Mouse (Mus musculus): ENCODE measurements around the gene Npl.
"Not testable (repeated sequence)": the region's sequence is repeated elsewhere in the genome, so short reads cannot be mapped to it uniquely, and the experiment has no call there.

The Npl gene

DNA sequence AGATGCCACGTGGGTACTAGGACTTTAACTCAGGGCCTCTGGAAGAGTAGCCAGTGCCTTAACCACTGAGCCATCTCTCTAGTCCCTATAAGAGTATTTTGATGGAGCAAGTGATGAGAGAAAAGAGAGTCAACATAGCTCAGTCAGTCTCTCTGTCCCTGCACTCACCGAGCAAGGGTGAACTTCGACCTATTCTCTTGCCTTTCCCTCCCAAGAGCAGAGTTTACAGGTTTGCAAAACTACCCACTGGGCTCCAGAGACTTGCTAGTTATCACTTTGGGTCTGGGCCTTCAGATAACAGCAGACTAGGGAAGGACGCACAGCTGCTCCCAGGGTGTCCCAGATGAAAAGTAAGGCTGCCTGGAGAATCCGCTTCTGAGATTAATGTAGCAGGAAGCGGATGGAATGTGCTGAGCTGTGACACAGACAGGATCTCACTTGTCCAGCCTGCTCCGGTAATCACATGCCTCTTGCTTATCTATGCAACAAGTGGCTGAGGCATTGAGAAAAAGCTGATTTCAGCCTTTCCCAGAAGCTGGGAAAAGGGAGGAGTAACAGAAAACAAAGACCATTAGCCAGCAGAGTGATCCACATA lies 7.0 kb downstream of the Npl start:
- no peak for DNase-seq (ENCODE audit: low read depth)

DNA sequence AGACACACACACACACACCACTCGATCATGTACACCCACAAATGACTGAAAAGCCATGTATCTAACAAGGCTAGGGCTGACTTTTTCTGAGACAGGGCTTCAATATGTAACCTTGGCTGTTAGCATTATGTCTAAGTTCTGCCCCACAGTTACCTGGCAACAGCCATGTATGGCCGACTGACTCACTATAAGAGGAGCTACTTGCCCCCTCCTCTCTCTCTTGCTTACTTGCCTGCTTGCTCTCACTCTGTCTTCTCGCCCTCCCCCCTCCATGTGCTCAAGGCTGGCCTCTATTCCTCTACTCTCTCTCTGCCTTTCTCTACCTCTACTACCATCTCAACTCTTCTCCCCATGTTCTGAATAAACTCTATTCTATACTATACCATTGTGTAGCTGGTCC lies 9.1 kb downstream of the Npl start:
- no peak for DNase-seq (ENCODE audit: low read depth)

DNA sequence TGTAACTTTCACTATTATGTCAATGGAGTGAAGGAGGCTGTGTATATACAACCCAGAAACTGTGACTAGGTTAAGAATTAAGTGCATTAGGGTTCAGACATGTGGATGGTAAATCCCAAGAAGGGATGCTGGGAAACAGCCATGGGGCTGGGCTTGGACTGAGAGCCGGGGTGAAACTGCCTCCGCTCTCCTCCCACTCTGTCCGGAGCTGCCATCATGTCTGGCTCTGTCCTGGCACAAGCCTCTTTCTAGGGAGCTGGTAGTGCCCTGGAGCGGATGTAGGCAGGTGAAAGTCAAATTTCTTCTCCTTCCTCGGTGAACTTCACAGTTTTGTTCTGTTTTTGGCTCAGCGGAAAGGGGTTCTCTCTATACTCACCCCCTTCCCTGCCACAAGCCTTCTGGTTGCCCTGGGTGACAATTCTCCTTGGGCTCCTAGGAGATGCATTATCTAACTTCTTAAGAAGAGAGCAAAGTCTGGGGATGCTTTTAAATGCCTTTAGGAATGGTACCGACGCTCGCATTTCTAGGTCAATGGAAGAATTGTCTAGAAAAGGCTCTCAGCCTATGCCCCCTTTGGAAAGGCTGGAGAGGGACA lies 10.0 kb downstream of the Npl start:
- DNase-seq (ENCODE audit: low read depth), result no peak

DNA sequence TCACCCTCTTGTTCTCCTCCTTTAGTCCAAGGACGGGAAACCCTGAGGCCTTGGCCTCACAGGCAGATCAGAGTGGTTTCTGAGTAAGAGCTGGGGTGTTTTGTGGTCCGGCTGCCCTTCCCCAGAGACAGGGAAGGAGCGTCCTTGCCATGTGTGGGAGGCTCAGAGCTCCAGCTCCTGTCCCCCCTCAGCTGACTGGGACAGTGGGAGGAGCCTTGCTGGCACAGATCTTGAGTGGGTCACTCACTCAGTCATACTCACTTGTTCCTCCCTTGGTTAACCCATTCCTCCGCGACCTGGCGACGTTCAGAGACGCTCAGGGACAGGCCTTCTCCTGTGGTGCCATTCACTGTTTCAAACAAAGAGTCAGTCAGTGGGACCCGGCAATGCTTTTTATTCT lies 14.2 kb downstream of the Npl start:
- DNase-seq (ENCODE audit: low read depth), result no peak

DNA sequence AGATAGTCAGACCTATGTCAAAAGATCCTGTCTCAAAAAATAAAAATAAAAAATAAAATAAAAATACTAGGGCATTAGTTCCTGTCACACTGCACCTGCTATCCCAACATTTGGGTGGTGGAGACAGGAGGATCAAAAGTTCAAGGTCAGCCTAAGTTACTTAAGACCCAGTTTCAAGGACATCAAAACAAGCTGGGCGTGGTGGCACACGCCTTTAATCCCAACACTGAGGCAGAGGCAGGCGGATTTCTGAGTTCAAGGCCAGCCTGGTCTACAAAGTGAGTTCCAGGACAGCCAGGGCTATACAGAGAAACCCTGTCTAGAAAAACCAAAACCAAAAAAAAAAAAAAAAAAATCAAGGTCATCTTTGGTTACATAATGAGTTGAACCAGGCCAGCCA lies 16.9 kb downstream of the Npl start:
- DNase-seq (ENCODE audit: low read depth), result not testable (repeated sequence)

DNA sequence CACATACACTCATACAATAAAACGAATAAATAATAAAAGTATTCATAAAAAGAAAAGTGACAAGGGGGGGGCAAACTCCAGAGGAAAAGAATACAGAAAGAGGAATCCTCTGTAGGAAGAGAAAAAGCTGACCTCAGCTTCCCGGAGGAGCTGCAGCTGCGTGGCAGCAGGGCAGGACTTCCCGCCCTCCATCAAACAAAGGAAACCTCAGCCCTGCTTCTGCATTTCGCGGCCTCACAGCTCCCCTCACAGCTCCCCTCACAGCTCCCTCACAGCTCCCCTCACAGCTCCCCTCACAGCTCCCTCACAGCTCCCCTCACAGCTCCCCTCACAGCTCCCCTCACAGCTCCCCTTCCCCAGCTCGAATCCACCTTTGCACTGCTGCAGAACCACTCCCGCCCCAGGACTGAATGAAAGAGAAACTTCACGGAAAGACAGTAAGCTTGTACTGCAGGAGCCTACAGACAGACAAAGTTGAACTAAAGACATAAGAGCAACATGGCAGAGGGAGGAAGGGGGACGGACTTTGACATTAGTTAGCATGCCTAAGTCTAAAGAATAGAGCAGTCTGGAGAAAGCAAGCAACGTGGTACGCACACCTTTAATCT lies 17.5 kb downstream of the Npl start:
- DNase-seq (ENCODE audit: low read depth), result no peak

DNA sequence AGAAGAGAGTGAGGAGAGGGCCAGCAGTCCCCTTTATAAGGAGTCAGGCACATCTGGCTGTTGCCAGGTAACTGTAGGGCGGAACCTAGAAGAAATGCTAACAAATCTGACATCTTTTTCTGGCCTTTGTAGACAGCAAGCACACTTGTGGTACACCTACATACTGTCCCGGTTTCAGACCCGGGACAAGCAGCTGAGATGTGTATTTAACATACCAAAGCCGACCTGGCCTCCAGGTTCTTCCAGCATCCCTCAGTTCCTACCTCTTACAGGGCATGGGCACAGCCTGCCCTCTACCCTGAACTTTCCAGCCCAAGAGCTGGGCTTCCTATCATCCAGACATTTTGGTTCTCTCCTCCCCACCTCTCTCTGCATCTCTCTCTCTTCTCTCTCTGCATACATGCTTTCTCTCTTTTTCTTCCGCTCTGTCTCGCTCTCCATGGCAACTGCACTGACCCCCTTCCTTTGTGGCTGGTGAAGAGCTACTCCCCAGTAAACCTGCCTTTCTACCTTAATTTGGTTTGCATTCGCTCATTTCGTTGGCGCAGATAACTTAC lies 18.1 kb downstream of the Npl start:
- no peak for DNase-seq (ENCODE audit: low read depth)

DNA sequence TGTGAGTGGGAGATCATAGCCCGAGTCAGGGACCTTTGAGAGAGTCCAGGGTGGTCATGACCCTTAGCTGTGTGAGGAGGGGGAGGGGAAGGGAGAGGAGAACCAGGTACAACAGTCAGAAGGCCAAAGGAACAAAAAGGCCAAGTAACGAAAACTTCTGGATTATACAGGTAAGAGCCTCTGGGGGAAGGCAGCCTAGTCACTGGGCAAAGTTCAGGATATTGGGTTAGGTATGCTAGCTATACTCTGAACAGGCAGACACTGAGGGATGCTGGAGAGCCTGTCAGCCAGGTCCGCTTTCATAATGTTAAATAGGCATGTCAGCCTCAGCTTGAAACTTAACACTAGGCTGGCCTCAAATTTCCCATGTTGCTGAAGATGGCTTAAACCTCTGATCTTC lies 27.7 kb downstream of the Npl start:
- no peak for DNase-seq (ENCODE audit: low read depth)

DNA sequence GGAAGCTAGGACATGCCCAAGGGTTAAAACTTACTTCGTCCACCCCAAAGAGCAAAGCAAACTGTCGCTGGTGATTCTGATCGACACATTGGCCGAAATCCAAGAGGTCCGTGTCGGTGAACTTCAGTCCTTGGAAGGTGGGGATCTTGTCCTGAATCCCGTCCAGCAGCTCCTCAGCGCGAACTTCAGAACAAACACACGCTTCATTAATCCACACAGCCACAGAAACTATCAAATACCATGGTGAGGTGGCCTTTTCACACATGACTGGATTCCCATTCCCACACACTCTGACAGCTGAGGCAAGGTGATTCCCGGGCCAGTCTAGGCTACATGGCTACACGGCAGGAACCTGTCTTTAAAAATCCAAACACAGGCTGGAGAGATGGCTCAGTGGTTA lies 34.5 kb downstream of the Npl start:
- no peak for DNase-seq (ENCODE audit: low read depth)

DNA sequence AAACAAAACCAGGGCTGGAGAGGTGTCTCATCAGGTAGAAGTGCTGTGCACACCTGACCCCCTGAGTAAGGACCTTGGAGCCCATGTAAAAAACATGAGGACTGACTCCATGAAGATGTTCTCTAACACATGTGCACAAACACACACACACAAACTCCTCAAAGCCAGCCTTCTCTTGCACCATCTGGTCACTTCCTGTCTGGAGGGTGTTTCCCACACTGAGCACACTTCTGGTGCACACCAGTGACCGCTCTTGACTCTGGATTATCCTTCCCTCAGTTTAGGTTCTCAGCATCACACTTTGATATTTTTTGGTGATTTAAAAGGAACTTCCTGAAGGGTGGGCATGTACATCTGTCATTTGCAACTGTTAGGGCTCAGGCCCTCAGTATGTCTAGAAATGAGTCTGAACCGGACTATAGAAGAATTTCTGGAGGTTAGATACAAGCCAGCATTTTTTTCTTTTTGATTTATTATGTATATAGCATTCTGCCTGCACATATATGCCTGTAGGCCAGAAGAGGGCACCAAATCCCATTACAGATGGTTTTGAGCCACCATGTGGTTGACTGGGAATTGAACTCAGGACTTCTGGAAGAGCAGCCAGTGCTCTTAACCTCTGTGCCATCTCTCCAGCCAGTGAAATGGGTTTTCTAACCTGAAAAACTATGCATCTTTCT lies 39.4 kb downstream of the Npl start:
- no peak for DNase-seq (ENCODE audit: low read depth)

DNA sequence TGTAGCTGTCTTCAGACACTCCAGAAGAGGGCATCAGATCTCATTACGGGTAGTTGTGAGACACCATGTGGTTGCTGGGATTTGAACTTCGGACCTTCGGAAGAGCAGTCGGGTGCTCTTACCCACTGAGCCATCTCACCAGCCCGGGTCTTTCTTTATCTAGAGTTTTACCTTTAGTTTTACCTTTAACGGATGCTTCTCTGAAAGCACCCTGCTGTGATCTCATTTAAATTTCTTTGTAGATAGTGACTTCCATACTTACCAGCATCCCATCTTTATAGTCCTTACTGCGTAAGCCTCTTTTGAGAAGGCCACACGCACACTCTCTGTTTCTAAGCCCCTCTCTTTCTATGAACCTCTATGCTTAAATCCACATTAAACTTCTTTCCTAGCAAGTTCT lies 40.3 kb downstream of the Npl start:
- not testable (repeated sequence) for DNase-seq (ENCODE audit: low read depth)

DNA sequence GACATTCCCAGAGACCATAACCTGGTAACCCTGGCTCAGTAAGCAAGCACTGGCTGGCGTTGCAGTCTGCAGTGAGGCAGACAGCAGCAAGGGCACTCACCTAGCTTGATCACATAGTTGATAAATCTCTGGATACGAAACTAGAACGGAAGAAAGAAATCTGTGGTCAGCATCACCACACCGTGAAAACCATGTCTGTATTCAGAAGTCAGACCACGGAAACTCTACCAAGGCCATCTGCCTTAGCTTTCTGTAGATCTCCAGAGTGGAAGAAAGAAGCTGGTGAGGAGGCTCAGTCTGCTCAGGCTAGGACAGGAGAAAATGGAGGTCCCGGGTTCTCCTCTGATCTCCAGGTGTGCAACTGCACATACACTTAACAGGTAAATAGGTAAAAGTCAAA lies 40.8 kb downstream of the Npl start:
- DNase-seq (ENCODE audit: low read depth), result no peak

DNA sequence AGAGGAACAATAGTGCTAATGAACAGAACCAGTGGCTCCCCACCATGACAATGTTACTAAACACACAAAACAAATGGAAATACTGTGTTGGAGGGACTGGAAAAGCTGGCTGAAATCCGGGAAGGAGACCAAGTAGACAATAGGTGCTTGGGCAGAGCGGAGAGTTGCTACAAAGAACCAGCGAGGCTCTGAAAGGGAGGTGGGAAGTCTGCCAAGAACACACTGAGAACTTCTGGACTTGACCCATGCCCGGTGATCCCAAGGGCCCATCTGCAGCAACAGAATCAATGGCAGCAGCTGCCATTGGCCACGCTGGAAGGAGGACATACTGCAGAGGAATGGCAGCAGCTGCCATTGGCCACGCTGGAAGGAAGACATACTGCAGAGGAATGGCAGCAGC lies 43.6 kb downstream of the Npl start:
- DNase-seq (ENCODE audit: low read depth), result no peak

DNA sequence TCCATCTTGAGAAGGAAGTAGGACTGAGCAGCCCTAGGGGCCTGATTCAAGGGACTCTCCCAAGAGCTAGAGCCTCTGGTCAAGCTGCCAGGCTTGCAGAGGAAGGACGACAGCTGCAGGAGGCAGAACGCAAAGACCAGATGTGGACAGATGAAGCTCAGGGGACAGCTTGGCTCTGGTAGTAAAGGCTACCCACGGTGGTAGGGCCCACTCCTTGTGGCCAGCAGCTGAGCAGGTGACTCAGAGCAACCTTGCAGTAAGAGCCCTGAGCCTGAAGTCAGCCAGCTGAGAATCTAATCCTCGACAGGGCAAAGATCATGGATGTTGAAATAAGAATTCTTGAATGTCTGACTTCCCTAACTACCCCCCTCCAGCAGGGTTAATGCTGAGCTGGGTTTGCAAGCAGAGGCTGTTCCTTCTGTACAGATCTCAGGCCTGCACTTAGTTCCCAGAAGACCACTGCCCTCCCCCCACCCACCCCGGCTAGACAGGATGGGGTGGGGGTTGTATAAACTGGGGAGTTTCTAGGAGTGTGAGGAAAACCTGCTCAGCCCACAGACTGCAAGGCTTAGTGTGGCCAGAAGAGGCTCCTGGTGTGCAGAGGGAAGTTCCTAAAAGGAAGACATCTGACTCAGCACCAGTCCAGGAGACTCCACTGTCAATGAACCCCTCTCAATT lies 48.1 kb downstream of the Npl start:
- DNase-seq (ENCODE audit: low read depth), result no peak

DNA sequence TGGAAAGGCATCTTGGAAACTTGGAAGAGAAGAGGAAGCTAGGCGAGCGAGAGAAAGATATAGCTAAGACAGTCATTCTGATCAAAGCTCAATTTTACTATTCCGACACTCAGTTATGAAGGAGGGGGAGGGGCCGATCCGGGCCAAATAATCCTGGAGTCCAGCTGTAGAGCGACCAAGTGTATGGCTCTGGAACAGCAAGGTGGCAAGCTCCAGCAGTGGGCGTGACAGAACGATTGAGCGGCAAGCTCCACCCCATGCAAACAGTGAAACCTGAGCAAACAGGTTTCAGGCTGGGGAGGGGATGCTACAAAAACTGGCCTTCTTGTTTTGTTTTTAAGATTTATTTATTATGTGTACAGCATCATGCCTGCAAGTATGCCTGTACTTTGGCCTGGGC lies 49.8 kb downstream of the Npl start:
- no peak for DNase-seq (ENCODE audit: low read depth)

DNA sequence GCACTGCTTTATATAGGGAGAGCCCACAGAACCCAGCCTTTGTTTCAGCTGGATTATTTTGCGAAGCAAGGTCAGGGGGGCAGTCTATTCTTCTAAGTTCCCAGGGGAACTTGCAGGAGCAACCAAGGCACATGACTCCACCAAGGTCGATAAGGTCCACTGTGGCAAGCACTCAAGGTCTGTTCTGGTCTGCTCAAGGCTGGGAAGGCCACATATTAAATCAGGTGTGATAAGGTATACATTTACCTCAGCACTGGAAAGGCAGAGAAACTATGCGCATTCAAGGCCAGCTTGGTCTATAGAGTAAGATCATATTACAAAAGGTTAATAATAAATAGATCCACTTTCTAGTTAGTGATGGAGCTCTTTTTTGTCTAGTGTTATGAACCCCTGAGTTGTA lies 53.8 kb downstream of the Npl start:
- DNase-seq (ENCODE audit: low read depth), result no peak

DNA sequence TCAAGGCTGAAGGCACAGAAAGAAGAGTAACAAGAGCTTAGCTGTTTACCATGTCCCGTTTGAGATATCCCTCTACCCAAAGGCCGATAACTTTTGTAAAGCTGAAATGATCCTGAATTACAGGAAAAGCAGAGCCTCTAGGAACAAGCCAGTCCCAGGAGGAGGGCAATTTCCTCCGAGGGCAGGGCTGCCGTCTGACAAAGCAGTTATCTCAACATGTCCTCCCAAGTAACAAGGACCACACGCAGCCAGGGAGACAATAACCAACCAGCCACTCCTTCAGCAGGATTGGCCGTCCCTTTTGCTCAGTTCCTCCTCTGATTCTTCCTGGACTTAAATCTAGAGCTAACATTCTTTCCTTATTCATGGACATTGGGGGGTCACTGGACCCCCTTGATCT lies 55.9 kb downstream of the Npl start:
- no peak for DNase-seq (ENCODE audit: low read depth)

DNA sequence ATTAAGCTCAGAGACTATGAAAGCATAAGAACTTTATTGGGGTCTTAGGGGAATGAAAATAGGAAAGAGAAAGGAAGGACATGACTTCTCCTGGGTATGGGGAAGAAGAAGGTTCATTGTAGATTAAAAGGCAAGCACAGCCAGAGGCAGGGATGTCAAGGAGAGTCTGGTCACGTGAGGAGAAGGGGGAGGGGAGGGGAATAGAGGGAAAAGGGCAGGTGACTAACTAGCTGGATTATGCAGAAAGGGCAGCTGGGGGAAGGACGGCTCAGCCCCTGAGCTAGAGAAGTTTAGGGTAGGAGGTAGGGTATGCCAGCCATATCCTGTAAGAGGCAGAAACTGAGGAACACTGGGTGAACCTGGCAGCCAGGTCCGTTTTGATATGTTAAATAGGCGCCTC lies 56.5 kb downstream of the Npl start:
- DNase-seq (ENCODE audit: low read depth), result no peak

DNA sequence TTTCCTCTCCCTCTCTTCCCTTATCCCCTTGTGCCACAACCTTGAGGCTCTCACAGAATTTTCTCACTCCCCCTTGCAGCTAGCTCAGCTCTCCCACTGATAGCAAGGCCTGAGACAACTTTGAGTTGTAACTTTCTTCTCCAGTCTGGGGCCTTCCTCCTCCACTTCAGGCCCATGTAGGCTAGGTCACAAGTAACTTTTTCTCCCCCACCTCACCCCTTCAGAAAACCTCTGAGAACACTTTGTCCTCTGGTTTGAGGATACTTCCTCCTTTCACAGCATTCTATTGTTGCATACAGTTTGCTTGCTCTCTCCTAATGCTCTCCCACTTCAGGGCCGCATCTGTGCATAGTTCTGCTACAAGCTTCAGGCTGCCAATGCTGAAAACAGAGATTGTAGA lies 58.0 kb downstream of the Npl start:
- DNase-seq (ENCODE audit: low read depth), result no peak

DNA sequence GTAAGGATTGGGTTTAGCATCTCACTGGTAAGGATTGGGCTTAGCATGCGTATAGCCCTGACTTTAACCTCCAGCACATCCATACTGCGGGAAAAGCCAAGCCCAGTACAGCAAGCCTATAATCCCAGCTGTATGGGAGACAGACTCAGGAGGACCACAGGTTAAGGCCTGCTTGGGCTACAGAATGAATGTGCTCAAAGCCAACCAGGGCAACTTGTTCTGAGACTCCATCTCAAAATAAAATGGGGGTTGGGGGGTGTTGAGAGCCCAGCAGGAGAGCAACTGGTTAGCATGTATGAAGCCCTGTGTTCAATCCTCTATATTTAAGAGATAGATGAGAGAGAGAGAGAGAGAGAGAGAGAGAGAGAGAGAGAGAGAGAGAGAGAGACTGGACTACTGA lies 58.5 kb downstream of the Npl start:
- no peak for DNase-seq (ENCODE audit: low read depth)

DNA sequence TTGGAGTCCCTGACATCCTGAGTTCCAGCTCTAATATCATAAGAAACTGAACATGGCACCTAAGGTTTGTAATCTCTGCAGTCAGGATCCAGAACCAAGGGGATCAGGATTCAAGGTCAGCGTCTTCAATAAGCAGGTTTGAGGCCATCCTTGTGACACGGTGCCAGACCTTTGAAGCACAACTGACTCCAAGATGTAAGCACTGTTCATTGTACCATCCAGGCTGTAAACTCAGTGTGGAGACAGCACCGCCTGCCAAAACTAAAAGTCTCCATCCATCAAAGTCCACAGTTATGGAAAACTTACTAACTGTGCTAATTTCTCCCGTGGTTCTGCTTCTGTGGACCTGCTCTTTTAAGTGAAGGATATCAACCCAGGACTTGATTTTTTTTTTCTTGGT lies 59.9 kb downstream of the Npl start:
- no peak for DNase-seq (ENCODE audit: low read depth)

DNA sequence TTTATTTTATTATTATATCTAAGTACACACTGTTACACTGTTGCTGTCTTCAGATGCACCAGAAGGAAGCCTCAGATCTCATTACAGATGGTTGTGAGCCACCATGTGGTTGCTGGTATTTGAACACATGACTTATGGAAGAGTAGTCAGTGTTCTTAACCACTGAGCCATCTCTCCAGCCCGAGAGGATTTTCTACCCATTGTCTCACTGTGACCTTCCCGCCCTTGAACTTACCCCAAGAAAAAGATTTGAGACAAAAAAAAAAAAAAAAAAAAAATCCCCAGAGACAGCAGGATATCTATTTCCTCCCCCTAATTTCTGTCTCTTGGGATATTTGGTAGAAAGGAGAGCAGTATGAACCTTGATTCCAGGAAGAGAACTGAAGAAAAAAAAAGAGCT lies 60.3 kb downstream of the Npl start:
- no peak for DNase-seq (ENCODE audit: low read depth)

DNA sequence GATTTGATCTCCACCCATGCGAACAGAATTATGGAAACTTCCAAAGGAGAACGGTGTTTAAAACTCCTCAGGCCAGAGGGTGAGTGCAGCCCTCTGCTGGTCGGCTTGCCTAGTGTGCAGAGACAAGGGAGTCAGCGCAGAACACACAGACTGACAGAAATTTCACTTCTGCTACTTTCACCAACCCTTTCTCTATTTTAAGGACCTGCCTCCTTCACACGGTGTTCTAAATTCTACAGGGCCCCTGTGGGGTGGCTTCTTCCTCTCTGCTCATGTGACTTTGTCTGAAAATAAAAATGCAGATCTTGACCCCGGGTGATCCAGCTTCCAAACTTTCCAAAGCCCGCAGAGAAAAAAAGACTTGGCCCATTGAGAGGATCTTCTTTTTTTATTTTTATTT lies 60.7 kb downstream of the Npl start:
- no peak for DNase-seq (ENCODE audit: low read depth)
